Mouse (Mus musculus): ENCODE data around the gene Os9.

The Os9 gene

GRCm38 (mm10) chr10:127115068-127115467, 5.9 kb downstream of the Os9 start:
- no peak for DNase-seq (ENCODE audit: low spot score)

- no peak for DNase-seq (ENCODE audit: low spot score)
Measured at GRCm38 (mm10) chr10:127114408-127114807, 6.5 kb downstream of the Os9 start.

GRCm38 (mm10) chr10:127111001-127111887, 9.7 kb downstream of the Os9 start:
- DNase-seq (ENCODE audit: low spot score): no peak

- DNase-seq (ENCODE audit: low spot score): no peak
Measured at GRCm38 (mm10) chr10:127108262-127108583, 12.7 kb downstream of the Os9 start.

- no peak for DNase-seq (ENCODE audit: low spot score)
Measured at GRCm38 (mm10) chr10:127107563-127108261, 13.2 kb downstream of the Os9 start.

GRCm38 (mm10) chr10:127103631-127104030, 17.3 kb downstream of the Os9 start:
- DNase-seq (ENCODE audit: low spot score): no peak

- no peak for DNase-seq (ENCODE audit: low spot score)
Measured at GRCm38 (mm10) chr10:127101151-127101550, 19.8 kb downstream of the Os9 start.

- no peak for DNase-seq (ENCODE audit: low spot score)
Measured at GRCm38 (mm10) chr10:127100414-127100813, 20.5 kb downstream of the Os9 start.

- no peak for DNase-seq (ENCODE audit: low spot score)
Measured at GRCm38 (mm10) chr10:127099868-127100267, 21.1 kb downstream of the Os9 start.

GRCm38 (mm10) chr10:127099191-127099590, 21.7 kb downstream of the Os9 start:
- DNase-seq (ENCODE audit: low spot score): no peak

GRCm38 (mm10) chr10:127098514-127098913, 22.4 kb downstream of the Os9 start:
- no peak for DNase-seq (ENCODE audit: low spot score)

GRCm38 (mm10) chr10:127094382-127094802, 26.5 kb downstream of the Os9 start:
- no peak for DNase-seq (ENCODE audit: low spot score)

- no peak for DNase-seq (ENCODE audit: low spot score)
Measured at GRCm38 (mm10) chr10:127092742-127093141, 28.2 kb downstream of the Os9 start.

GRCm38 (mm10) chr10:127091507-127092396, 29.2 kb downstream of the Os9 start:
- no peak for DNase-seq (ENCODE audit: low spot score)

- DNase-seq (ENCODE audit: low spot score): no peak
Measured at GRCm38 (mm10) chr10:127090560-127091411, 30.1 kb downstream of the Os9 start.

GRCm38 (mm10) chr10:127085633-127086032, 35.3 kb downstream of the Os9 start:
- no peak for DNase-seq (ENCODE audit: low spot score)

GRCm38 (mm10) chr10:127085052-127085451, 35.9 kb downstream of the Os9 start:
- no peak for DNase-seq (ENCODE audit: low spot score)

- DNase-seq (ENCODE audit: low spot score): no peak
Measured at GRCm38 (mm10) chr10:127083915-127084306, 37.0 kb downstream of the Os9 start.

- DNase-seq (ENCODE audit: low spot score): no peak
Measured at GRCm38 (mm10) chr10:127083292-127083914, 37.5 kb downstream of the Os9 start.

- DNase-seq (ENCODE audit: low spot score): no peak
Measured at GRCm38 (mm10) chr10:127081996-127082620, 38.8 kb downstream of the Os9 start.
